Mouse (Mus musculus): Measurements from ENCODE around the gene Ace. TPM values are rescaled to one million over a fixed set of nuclear protein-coding genes. Genes with fewer than 3 reads are reported as not detected.

Ace gene
- total and polyA plus RNA-seq, 3 experiments = not detected

- TF ChIP-seq CHD2 (IDR thresholded peaks at IDR 0.05; ENCODE audit: low read length) (no peak), GATA1 (IDR thresholded peaks at IDR 0.05; ENCODE audit: low read depth, low read length) (no peak), MAZ (IDR thresholded peaks at IDR 0.05; ENCODE audit: low read depth, low read length) (no peak), MAFK (IDR thresholded peaks at IDR 0.05; ENCODE audit: borderline replicate concordance, low read depth, low read length) (no peak), CTCF (IDR thresholded peaks at IDR 0.05 in 2 of 3, conservative IDR thresholded peaks at IDR 0.05 in 1 of 3; ENCODE audit: control insufficient read depth in 1 of 3, insufficient read depth in 1 of 3, low read depth in 2 of 3, low read length in 3 of 3, poor library complexity in 1 of 3, severe bottlenecking in 1 of 3) (no peak), RCOR1 (IDR thresholded peaks at IDR 0.05; ENCODE audit: low read depth, low read length) (no peak), BHLHE40 (IDR thresholded peaks at IDR 0.05; ENCODE audit: borderline replicate concordance, low read depth, low read length) (no peak), TAL1 (IDR thresholded peaks at IDR 0.05; ENCODE audit: low read length) (no peak), ZMIZ1 (IDR thresholded peaks at IDR 0.05; ENCODE audit: low read depth, low read length) (no peak), TBP (IDR thresholded peaks at IDR 0.05; ENCODE audit: low read depth, low read length) (no peak), ZC3H11A (IDR thresholded peaks at IDR 0.05; ENCODE audit: low read depth, low read length) (no peak), SIN3A (IDR thresholded peaks at IDR 0.05; ENCODE audit: low read length) (no peak)
- Histone ChIP-seq H3K4me1 (ENCODE audit: control insufficient read depth in 1 of 2, insufficient read depth in 2 of 2, low read length in 2 of 2) (no peaks in the 10 kb centered on the region), H3K27me3 (ENCODE audit: control insufficient read depth in 1 of 2, insufficient read depth in 2 of 2, low read length in 2 of 2) (peaks cover 0 to 9% of the 10 kb centered on the region in 2 experiments), H3K79me2 (ENCODE audit: control insufficient read depth, insufficient read depth, low read length, poor library complexity) (no peaks in the 10 kb centered on the region), H3K9me3 (replicated peaks; ENCODE audit: insufficient read depth, low read length) (no peaks in the 10 kb centered on the region), H3K27ac (ENCODE audit: control insufficient read depth, low read depth, low read length) (no peak overlapping the region), H3K36me3 (ENCODE audit: control insufficient read depth in 1 of 2, insufficient read depth in 2 of 2, low read length in 2 of 2) (no peaks in the 10 kb centered on the region), H3K9ac (ENCODE audit: control insufficient read depth, low read depth, low read length, poor library complexity, severe bottlenecking) (no peak overlapping the region), H3K4me3 (ENCODE audit: control insufficient read depth in 1 of 2, insufficient read depth in 1 of 2, low read depth in 2 of 2, low read length in 2 of 2) (no peak overlapping the region)
- DNase-seq (ENCODE audit: low read depth, low spot score) = no peak
Measured at GRCm38 (mm10) chr11:105978232-105978631, 10.5 kb downstream of the Ace start.

- TF ChIP-seq POLR2A (IDR thresholded peaks at IDR 0.05; ENCODE audit: control insufficient read depth in 1 of 2, insufficient read depth in 1 of 2, low read depth in 1 of 2, low read length in 2 of 2, poor library complexity in 1 of 2) = no peak
- TF ChIP-seq BHLHE40 (IDR thresholded peaks at IDR 0.05; ENCODE audit: borderline replicate concordance, low read depth, low read length) = no peak
- TF ChIP-seq MAX (IDR thresholded peaks at IDR 0.05; ENCODE audit: low read length) = no peak
- TF ChIP-seq ZKSCAN1 (IDR thresholded peaks at IDR 0.05; ENCODE audit: low read depth, low read length) = no peak
- TF ChIP-seq MAZ (IDR thresholded peaks at IDR 0.05; ENCODE audit: low read depth, low read length) = no peak
- no peak for TF ChIP-seq GATA1 (IDR thresholded peaks at IDR 0.05; ENCODE audit: low read depth, low read length)
- TF ChIP-seq POLR2AphosphoS2 (IDR thresholded peaks at IDR 0.05; ENCODE audit: low read length) = no peak
- TF ChIP-seq ZC3H11A (IDR thresholded peaks at IDR 0.05; ENCODE audit: low read depth, low read length) = no peak
- no peak for DNase-seq (ENCODE audit: low read depth, low spot score)
- Histone ChIP-seq H3K79me2 (ENCODE audit: control insufficient read depth, insufficient read depth, low read length, poor library complexity) (no peaks in the 10 kb centered on the region), H3K4me1 (ENCODE audit: control insufficient read depth in 1 of 2, insufficient read depth in 2 of 2, low read length in 2 of 2) (no peaks in the 10 kb centered on the region), H3K27ac (ENCODE audit: control insufficient read depth, low read depth, low read length) (no peak overlapping the region), H3K27me3 (ENCODE audit: control insufficient read depth in 1 of 2, insufficient read depth in 2 of 2, low read length in 2 of 2) (peaks cover 0 to 9% of the 10 kb centered on the region in 2 experiments), H3K4me3 (ENCODE audit: control insufficient read depth in 1 of 2, insufficient read depth in 1 of 2, low read depth in 2 of 2, low read length in 2 of 2) (no peak overlapping the region), H3K9ac (ENCODE audit: control insufficient read depth, low read depth, low read length, poor library complexity, severe bottlenecking) (no peak overlapping the region), H3K9me3 (replicated peaks; ENCODE audit: insufficient read depth, low read length) (no peaks in the 10 kb centered on the region), H3K36me3 (ENCODE audit: control insufficient read depth in 1 of 2, insufficient read depth in 2 of 2, low read length in 2 of 2) (no peaks in the 10 kb centered on the region)
Measured at GRCm38 (mm10) chr11:105978634-105979033, 10.9 kb downstream of the Ace start.

- H3K27ac ChIP-seq (ENCODE audit: control insufficient read depth, low read depth, low read length) = no peak overlapping the region
- peaks cover 0 to 6% of the 10 kb centered on the region in 2 experiments; a peak in 3 of 4 replicates for H3K27me3 ChIP-seq (ENCODE audit: control insufficient read depth in 1 of 2, insufficient read depth in 2 of 2, low read length in 2 of 2)
- H3K4me1 ChIP-seq (ENCODE audit: control insufficient read depth in 1 of 2, insufficient read depth in 2 of 2, low read length in 2 of 2) = no peaks in the 10 kb centered on the region
- H3K36me3 ChIP-seq (ENCODE audit: control insufficient read depth in 1 of 2, insufficient read depth in 2 of 2, low read length in 2 of 2) = no peaks in the 10 kb centered on the region
- no peaks in the 10 kb centered on the region for H3K9me3 ChIP-seq (replicated peaks; ENCODE audit: insufficient read depth, low read length)
- no peak for TF ChIP-seq NELFE (IDR thresholded peaks at IDR 0.05; ENCODE audit: low read depth, low read length)
- TF ChIP-seq MEF2A (IDR thresholded peaks at IDR 0.05; ENCODE audit: extremely low read depth, insufficient replicate concordance, low read depth, low read length, poor library complexity, severe bottlenecking) = no peak
- no peak for TF ChIP-seq UBTF (IDR thresholded peaks at IDR 0.05; ENCODE audit: borderline replicate concordance, insufficient read depth, low read depth, low read length)
- TF ChIP-seq ETS1 (IDR thresholded peaks at IDR 0.05; ENCODE audit: low read depth, low read length) = no peak
- no peak for TF ChIP-seq ZNF384 (IDR thresholded peaks at IDR 0.05; ENCODE audit: low read depth, low read length)
- TF ChIP-seq MAX (IDR thresholded peaks at IDR 0.05; ENCODE audit: low read length) = no peak
- no peak for TF ChIP-seq EP300 (IDR thresholded peaks at IDR 0.05; ENCODE audit: low read depth in 1 of 2, low read length in 2 of 2)
- TF ChIP-seq BHLHE40 (IDR thresholded peaks at IDR 0.05; ENCODE audit: borderline replicate concordance, low read depth, low read length) = no peak
- TF ChIP-seq TCF12 (IDR thresholded peaks at IDR 0.05; ENCODE audit: low read depth, low read length) = no peak
- TF ChIP-seq TBP (IDR thresholded peaks at IDR 0.05; ENCODE audit: low read depth, low read length) = no peak
- TF ChIP-seq MXI1 (IDR thresholded peaks at IDR 0.05; ENCODE audit: low read depth, low read length) = no peak
- no peak for TF ChIP-seq JUND (IDR thresholded peaks at IDR 0.05; ENCODE audit: low read depth, low read length)
- TF ChIP-seq SMC3 (IDR thresholded peaks at IDR 0.05; ENCODE audit: low read depth, low read length) = no peak
- H3K9ac ChIP-seq (ENCODE audit: control insufficient read depth, low read depth, low read length, poor library complexity, severe bottlenecking) = no peak overlapping the region
- no peaks in the 10 kb centered on the region for H3K79me2 ChIP-seq (ENCODE audit: control insufficient read depth, insufficient read depth, low read length, poor library complexity)
- DNase-seq (ENCODE audit: low read depth, low spot score) = no peak
- no peak overlapping the region for H3K4me3 ChIP-seq (ENCODE audit: control insufficient read depth in 1 of 2, insufficient read depth in 1 of 2, low read depth in 2 of 2, low read length in 2 of 2)
Measured at GRCm38 (mm10) chr11:105984452-105984851, 16.7 kb downstream of the Ace start.

Measured in MEL (cell line).